Mouse (Mus musculus): ENCODE data around the gene Arid3a.

Gene Arid3a

DNA sequence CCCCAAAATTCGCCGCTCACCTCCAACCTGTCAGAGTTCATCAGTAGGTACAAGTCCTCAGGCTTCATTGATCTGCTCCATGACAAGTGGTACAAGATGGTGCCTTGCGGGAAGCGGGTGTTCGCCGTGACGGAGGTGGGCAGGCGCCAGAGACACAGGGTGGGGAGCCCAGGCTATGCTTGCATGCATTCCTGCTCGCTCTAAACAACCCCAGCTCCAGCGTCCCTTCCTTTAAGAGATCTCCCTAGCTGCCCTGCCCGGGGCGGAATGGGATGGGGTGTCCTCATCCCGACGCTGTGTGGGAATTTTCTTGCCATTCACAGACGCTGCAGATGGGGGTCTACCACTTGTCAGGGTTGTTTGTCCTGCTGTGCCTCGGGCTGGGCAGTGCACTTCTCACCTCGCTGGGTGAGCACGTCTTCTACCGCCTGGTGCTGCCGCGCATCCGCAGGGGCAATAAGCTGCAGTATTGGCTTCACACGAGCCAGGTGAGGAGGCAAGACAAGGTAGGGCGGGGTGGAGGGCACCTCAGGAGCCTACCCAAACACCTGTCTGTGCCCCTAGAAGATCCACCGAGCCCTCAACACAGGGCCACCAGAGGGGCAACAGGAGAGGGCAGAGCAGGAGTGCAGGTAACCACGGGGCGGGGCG is 49.4 kb downstream of the Arid3a start:
- DNase-seq (ENCODE audit: low spot score in 2 of 2): no peak

DNA sequence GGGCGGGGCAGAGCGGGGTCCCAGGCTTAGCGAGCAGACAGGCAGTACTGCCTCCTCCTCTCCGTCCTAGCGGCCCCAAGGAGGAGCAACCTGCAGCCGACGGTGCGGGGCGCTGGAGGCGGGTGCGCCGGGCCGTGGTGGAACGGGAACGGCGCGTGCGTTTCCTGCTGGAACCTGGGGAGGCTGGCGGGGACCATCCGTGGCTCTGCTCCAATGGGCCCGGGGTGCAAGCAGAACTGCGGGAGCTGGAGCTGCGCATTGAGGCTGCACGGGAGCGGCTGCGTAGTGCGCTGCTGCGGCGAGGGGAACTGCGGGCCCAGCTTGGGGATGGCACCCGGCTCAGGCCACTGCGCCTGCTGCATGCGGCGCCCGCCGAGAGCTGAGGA is 49.9 kb downstream of the Arid3a start:
- DNase-seq (ENCODE audit: low spot score in 2 of 2): no peak

GRCm38 (mm10) chr10:79977324-79977723 is 50.5 kb downstream of the Arid3a start:
- DNase-seq (ENCODE audit: low spot score in 2 of 2): no peak

DNA sequence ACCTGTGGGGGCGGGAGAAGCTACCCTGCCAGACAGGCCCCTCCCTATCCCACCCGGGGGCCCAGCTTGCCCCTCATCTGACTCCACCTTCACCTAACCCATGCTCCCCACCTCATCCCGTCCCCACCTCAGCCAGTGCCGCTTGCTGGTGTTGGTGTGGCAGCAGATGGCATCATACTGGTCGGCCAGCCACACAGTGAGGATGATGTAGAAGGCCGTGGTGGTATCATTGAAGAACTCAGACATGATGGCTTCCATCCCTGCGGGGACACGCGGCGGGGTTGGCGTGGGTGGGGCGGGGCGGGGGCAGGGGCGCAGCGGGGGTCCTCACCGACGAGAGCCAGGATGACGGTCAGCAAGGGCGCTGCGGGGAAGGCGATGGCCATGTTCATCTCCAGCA is 51.2 kb downstream of the Arid3a start:
- DNase-seq (ENCODE audit: low spot score in 2 of 2): no peak

DNA sequence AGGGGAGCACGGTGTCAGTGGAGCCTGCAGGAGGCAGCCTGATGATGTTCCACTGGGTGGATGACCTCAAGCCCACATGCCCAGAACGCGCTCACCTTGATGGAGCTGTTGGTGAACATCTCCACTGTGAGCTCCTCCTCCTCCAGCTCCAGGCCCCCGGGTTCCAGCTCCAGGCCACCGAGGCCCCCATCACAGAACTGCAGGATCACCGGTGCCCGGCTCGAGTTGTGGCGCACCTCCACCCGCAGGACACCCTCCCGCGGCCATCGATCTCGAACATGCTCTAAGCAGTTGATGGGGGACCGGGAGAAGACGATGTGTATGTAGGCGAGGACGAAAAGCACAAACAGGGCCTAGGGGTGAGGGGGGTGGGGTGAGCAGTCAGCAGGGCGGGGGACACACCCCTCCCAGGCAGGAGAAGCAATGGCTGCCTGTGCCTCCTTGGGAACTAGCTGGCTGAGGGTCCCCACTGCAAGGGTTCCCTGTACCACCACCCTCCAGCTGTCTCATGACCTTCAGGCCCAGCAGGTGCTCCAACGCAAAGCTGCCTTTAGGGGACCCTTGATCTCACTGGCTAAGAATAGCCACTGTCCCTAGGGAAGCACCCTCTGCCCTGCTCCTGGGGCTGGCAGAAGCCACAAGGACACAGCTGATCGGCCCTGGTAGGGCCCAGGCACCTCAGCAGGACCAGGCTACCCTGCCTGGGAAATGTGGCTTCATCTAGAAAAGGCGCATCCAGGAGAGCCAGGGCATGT is 52.7 kb downstream of the Arid3a start:
- no peak for DNase-seq (ENCODE audit: low spot score in 2 of 2)

GRCm38 (mm10) chr10:79983205-79983604 is 56.4 kb downstream of the Arid3a start:
- DNase-seq (ENCODE audit: low spot score in 2 of 2): no peak

DNA sequence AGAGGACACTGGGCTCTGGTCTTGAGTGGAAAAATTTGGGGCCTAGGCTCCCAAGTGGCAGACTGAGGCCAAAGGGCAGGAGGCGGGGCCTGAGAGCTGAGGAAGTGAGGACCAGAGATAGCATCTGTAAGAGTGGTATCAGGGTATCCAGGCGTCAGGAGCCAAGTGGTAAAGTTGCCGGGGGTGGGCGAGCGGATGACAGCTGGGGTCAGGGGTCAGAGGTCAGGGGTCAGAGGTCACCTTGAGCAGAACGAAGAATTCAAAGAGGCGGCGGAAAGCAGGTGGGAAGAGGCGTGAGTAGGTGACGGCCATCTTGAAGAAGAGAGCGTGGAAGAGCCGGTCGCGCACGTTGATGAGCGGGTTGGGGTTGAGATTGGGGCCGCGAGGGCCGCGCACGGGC is 56.8 kb downstream of the Arid3a start:
- peak; percentile 62 to 73 for DNase-seq (ENCODE audit: low spot score in 2 of 2)

DNA sequence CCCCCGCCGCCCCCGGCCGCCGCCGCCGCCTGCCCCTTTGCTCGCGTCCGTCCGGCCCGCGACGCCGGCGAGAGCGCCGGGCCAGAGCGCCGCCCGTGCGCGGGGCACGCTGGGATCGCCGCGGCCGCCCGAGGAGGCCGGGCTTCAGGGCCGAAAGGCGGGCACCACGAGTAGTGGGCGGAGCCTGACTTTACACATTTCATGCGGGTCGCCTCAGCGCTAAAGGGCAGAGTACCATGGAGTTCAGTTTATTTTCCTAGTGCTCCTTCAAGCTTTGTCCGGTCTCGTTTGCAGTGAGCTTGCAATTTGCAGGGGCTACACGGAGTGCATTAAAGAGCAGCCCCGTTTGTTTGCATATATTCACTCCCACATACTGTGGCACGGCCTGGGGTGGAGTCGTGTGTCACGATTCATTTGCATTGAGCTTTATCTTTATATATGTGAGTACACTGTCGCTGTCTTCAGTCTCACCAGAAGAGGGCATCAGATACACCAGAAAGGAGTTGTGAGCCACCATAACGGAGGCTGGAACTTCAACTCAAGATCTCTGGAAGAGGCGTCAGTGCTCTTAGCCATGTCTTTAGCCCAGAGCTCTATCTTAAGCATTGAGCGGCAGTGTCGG is 57.5 kb downstream of the Arid3a start, which contains the start of gene Tmem259:
Tmem259 (minus strand) TSS at position 136 of the 622 bp plus-strand sequence.
- DNase-seq (ENCODE audit: low spot score in 2 of 2): peak; percentile 85 to 89

- peak; percentile 97 for DNase-seq (ENCODE audit: low spot score in 2 of 2)
These were observed 58.0 kb downstream of the Arid3a start for GRCm38 (mm10) chr10:79984871-79985270.

DNA sequence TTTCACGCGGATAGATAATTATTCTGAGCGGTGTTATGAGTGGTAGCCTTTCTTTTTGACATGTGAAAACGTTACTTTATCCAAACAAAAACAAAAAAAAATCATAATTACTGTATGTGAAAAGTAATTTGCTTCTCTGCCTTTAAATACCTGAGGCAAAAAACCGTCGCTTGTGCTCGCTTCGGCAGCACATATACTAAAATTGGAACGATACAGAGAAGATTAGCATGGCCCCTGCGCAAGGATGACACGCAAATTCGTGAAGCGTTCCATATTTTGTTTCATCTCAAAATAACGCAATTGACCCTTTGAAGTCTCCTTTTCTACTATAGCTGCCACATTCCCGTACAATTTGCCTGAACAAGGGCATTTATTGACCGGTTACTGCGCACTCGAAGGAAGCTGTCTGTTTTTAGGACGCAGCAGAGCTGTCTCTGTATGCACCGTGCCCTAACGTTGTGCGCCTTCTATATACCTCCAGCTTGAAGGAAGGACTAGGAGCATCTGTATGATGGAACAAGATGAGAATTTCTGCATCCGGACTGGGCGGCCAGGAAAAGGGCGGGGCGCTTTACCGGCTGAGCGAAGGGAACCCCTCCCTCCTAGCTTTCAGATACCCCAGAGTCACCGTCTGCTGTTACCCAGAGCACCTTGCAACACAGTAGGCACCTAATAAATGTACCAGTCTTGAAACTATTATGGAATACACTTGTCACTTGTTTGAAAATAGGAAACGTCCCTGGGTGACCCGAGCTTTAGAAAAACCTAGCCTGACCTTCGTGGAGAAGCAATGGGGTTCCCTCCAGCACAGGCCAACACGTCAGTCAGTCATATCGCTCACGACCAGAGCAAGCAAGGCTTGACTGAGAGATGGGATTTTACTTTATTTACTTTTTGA is 58.7 kb downstream of the Arid3a start:
- DNase-seq (ENCODE audit: low spot score in 2 of 2): peak; percentile 66 to 70

DNA sequence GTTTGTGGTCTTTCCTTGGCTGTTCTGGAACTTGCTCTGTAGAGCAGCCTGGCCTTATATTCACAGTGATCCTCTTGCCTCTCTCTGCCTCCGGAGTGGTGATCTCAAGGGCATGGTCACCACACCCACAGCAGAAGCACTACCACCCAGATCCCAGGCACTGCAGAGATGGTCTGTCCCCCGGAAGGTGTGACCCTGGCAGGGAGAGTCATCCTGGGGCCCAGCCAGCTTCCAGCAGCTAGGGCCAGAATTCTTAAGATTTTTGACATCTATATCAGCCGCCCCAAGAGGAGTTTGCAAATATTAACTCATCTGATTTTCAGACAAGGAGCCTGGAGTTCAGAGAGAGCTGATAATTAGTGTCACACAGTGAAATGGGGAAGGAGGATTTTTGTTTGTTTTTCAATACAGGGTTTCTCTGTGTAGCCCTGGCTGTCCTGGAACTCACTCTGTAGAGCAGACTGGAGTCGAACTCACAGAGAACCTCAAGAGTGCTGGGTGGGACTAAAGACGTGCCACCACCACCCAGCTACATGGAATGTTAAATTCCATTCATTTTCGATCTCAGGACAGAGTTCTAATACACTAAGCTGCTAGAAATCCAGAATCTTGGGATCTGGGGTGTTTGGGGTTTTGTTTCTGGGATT is 59.5 kb downstream of the Arid3a start:
- peak; percentile 14 to 21 for DNase-seq (ENCODE audit: low spot score in 2 of 2)

DNA sequence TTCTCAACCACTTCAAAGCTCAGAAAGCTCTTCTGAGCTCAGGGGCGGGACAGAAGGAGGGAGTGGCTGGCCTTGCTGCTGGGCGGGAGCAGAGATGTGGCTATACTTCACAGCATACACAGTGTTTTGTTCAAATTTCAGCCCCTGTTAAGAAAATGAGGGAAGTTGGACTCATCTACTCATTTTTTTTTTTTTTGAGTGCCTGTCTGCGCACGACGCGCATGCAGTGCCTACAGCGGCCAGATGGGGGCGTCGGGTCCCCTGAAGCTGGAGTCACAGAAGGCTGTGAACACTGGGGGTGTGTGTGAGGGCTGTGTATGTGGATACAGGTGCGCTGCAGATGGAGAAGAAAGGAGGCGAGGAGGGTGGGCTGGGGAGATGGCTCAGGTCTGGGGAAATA is 60.1 kb downstream of the Arid3a start:
- DNase-seq (ENCODE audit: low spot score in 2 of 2): peak; percentile 89 to 94

GRCm38 (mm10) chr10:79987771-79988505 is 61.1 kb downstream of the Arid3a start:
- no peak for DNase-seq (ENCODE audit: low spot score in 2 of 2)

GRCm38 (mm10) chr10:79988506-79989271 is 61.8 kb downstream of the Arid3a start, which contains the start of gene Cnn2:
TSS of gene Cnn2 (plus strand) at chr10:79988584.
- peak; percentile 44 to 49 for DNase-seq (ENCODE audit: low spot score in 2 of 2)

- no peak for DNase-seq (ENCODE audit: low spot score in 2 of 2)
These were observed 62.5 kb downstream of the Arid3a start for GRCm38 (mm10) chr10:79989272-79989786.

DNA sequence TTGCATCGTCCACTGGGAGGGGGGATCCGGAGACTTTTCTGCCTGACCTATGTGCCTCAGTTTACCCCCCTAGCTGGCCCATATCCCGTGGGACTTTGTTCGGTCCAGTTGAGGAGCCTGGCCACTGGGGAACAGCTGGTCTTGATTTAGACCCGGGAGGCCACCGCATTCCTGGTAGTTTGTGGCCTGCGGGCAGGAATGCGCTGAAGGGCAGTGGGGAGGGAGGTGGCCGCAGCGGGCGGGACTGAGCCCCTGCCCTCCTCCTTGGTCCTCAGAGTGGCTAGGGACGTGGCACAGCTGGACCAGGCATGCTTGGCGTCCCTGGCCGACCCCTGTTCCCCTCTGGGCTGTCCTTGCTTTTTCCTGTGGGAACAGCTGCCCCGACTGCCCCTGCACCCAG is 63.0 kb downstream of the Arid3a start:
- DNase-seq (ENCODE audit: low spot score in 2 of 2): no peak

DNA sequence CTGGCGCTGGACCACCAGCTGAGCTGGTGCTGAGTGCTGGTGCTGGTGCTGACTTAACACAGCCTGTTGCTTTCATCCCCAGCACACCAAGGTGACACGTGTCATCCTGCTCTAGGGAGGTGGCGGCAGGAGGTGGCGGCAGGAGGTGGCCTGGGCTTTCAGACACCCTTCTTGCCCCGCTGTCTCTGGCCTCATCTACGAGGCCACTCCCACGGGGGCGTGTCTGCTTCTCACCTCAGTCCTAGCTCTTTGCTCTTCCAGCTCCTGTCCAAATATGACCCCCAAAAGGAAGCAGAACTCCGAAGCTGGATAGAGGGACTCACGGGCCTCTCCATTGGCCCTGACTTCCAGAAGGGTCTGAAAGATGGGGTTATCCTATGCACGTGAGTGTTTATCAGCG is 64.3 kb downstream of the Arid3a start:
- DNase-seq (ENCODE audit: low spot score in 2 of 2): peak; percentile 35 to 37

DNA sequence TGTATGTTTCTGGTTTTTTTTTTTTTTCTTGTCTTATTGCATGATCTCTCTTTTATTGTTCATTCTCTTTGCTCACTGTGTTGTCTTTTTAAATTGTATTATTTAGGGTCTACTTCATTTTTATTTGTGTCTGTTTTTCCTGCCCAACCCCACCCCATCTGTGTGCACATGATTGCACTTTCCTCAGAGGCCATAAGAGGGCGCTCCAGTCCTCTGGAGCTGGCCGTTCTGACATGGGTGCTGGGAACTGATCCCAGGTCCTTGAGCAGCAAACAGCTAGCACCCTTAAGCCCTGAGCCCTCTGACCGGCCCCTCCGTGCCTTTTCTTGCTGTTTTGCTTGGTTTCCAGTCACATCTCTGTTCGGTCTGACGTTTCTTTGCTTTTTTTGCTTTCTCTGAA is 64.7 kb downstream of the Arid3a start:
- DNase-seq (ENCODE audit: low spot score in 2 of 2): no peak

GRCm38 (mm10) chr10:79994397-79995115 is 67.7 kb downstream of the Arid3a start:
- peak; percentile 51 to 59 for DNase-seq (ENCODE audit: low spot score in 2 of 2)

Data from natural killer cell, adult 2 months (primary cell).